Mouse (Mus musculus) CD4-positive, CD25-positive, alpha-beta regulatory T cell, adult 9 weeks (primary cell): ENCODE data around the gene Vmn2r-ps130. TPM values are rescaled to one million over a fixed set of nuclear protein-coding genes. Genes with fewer than 3 reads are reported as not detected.

Experiments used
- polyA plus RNA-seq: library from polyadenylated mRNA; unstranded; fragments of 100-300 nt; shearing (Covaris generic); gene quantifications from one replicate; pipeline ENCODE4 v1.2.1, GENCODE M21; 2017

The Vmn2r-ps130 gene
- not detected for polyA plus RNA-seq

GRCm38 (mm10) chr17:23060866-23061265 is at the start of gene Vmn2r-ps130:
Gene Vmn2r-ps130 (plus strand): TSS chr17:23061166.

Other genes starting within 250 kb of the Vmn2r-ps130 start
- 34.2 TPM for gene Zfp945, start 194.0 kb upstream of the Vmn2r-ps130 start, polyA plus RNA-seq
- gene Vmn2r113, start 118.2 kb upstream of the Vmn2r-ps130 start, polyA plus RNA-seq, result 0.02 TPM
- 12.6 TPM for gene Zfp40, start 132.1 kb downstream of the Vmn2r-ps130 start, polyA plus RNA-seq